Mouse (Mus musculus): Measurements from ENCODE around the gene Pzp. TPM values are rescaled to one million over a fixed set of nuclear protein-coding genes. Genes with fewer than 3 reads are reported as not detected.

Pzp gene
- total and polyA plus RNA-seq, 3 experiments = not detected

GRCm38 (mm10) chr6:128437731-128438316, 88.7 kb downstream of the Pzp start:
- Histone ChIP-seq H3K36me3 (replicated peaks in 1 of 2; ENCODE audit: control insufficient read depth in 1 of 2, insufficient read depth in 1 of 2, low read length in 1 of 2) (peaks cover 36 to 40% of the 10 kb centered on the region in 2 experiments), H3K4me2 (ENCODE audit: insufficient read depth, low read depth, poor library complexity, severe bottlenecking) (peak overlapping the region; percentile 89), H3K9me3 (replicated peaks; ENCODE audit: low read length) (no peaks in the 10 kb centered on the region), H3K79me2 (replicated peaks; ENCODE audit: control insufficient read depth, extremely low read depth, insufficient read depth, poor library complexity, severe bottlenecking) (peaks cover 27% of the 10 kb centered on the region), H3K27me3 (replicated peaks) (no peaks in the 10 kb centered on the region), H3K9ac (ENCODE audit: insufficient read depth, low read depth) (peak overlapping the region; percentile 87), H3K4me1 (ENCODE audit: control insufficient read depth in 1 of 2, insufficient read depth in 2 of 2) (peaks cover 5 to 18% of the 10 kb centered on the region in 2 experiments; a peak in 3 of 4 replicates), H3K27ac (ENCODE audit: insufficient read depth, low read depth) (peak overlapping the region; percentile 39), H3K4me3 (replicated peaks in 1 of 3; ENCODE audit: low read depth in 2 of 3, low read length in 2 of 3, poor library complexity in 1 of 3) (peak overlapping the region; percentile 86 to 100 (median 99))
- dilution Hi-C loops (cut with MboI; ENCODE audit: extremely low pct_ligation_motif_present, extremely low pct_unique_long_range_greater_than_20kb, low sequenced_read_pairs) (no loop called here), in situ Hi-C loops (cut with MboI; ENCODE audit: low pct_ligation_motif_present, low pct_unique_long_range_greater_than_20kb, low sequenced_read_pairs) (no loop called here)
- TF ChIP-seq NELFE (IDR thresholded peaks at IDR 0.05; ENCODE audit: low read depth, low read length) = no peak
- no peak for TF ChIP-seq RCOR1 (conservative IDR thresholded peaks at IDR 0.05; ENCODE audit: low read depth, low read length)
- peak; percentile 50 for TF ChIP-seq MXI1 (IDR thresholded peaks at IDR 0.05; ENCODE audit: low read depth, low read length)
- no peak for TF ChIP-seq USF1 (IDR thresholded peaks at IDR 0.05; ENCODE audit: low read depth, low read length)
- no peak for TF ChIP-seq MAFK (IDR thresholded peaks at IDR 0.05; ENCODE audit: insufficient replicate concordance, low read length)
- no peak for TF ChIP-seq ZMIZ1 (IDR thresholded peaks at IDR 0.05; ENCODE audit: low read depth, low read length)
- no peak for TF ChIP-seq SMC3 (IDR thresholded peaks at IDR 0.05; ENCODE audit: low read depth, low read length)
- TF ChIP-seq UBTF (IDR thresholded peaks at IDR 0.05; ENCODE audit: low read depth, low read length) = 0 out of 2 replicates have a peak, but pooled peaks have one; percentile 9
- no peak for TF ChIP-seq POLR2AphosphoS2 (IDR thresholded peaks at IDR 0.05; ENCODE audit: low read depth, low read length)
- TF ChIP-seq NRF1 (IDR thresholded peaks at IDR 0.05; ENCODE audit: low read depth, low read length) = no peak
- TF ChIP-seq EP300 (IDR thresholded peaks at IDR 0.05; ENCODE audit: low read length) = no peak
- peak; percentile 68 for TF ChIP-seq SIN3A (IDR thresholded peaks at IDR 0.05; ENCODE audit: low read length)
- TF ChIP-seq MAX (IDR thresholded peaks at IDR 0.05; ENCODE audit: low read length) = peak; percentile 27; the same call in 1 of the 2 replicates
- peak; percentile 33; the same call in 1 of the 2 replicates for TF ChIP-seq POLR2A (IDR thresholded peaks at IDR 0.05; ENCODE audit: low read depth, low read length)
- no peak for TF ChIP-seq CTCF (conservative IDR thresholded peaks at IDR 0.05 in 1 of 2, IDR thresholded peaks at IDR 0.05 in 1 of 2; ENCODE audit: low read depth in 2 of 2, low read length in 2 of 2)
- no peak for TF ChIP-seq JUN (IDR thresholded peaks at IDR 0.05; ENCODE audit: insufficient read depth, low read depth, low read length)
- TF ChIP-seq HCFC1 (IDR thresholded peaks at IDR 0.05; ENCODE audit: low read depth, low read length) = peak; percentile 84
- TF ChIP-seq GABPA (IDR thresholded peaks at IDR 0.05; ENCODE audit: insufficient replicate concordance, low read depth, low read length) = no peak
- no peak for TF ChIP-seq ETS1 (conservative IDR thresholded peaks at IDR 0.05; ENCODE audit: low read depth, low read length)
- TF ChIP-seq IRF4 (IDR thresholded peaks at IDR 0.05; ENCODE audit: low read depth, low read length) = no peak
- TF ChIP-seq BHLHE40 (IDR thresholded peaks at IDR 0.05; ENCODE audit: low read depth, low read length) = no peak; the same call in 1 of the 2 replicates
- no peak for TF ChIP-seq MYC (IDR thresholded peaks at IDR 0.05; ENCODE audit: low read depth, low read length)
- no peak for DNase-seq (ENCODE audit: extremely low read depth)
